Mouse (Mus musculus) kidney, embryonic 15.5 days (tissue): ENCODE measurements at regions not wholly inside any gene's neighbourhood (a gene's known extent, or its start where the extent isn't known, plus 50 kb on each side); places are given as distances from the start of the nearest gene placed in this dataset.
"Not testable (repeated sequence)": the region's sequence is repeated elsewhere in the genome, so short reads cannot be mapped to it uniquely, and the experiment has no call there.

Source experiments
- ATAC-seq: fragments of 200-750 bp; cut with Nextera tagmentation; replicated peaks from 2 replicates; pipeline ENCODE4 v1.8.0; 2017; ENCODE audit warnings: moderate TSS enrichment; ENCODE audit not compliant: low FRiP score
- H3K27ac ChIP-seq: fragments of 300-500 bp; sonication (generic); 2 replicates; pipeline ENCODE4 v1.5.1; 2015; ENCODE audit warnings: mild to moderate bottlenecking, inconsistent platforms
- H3K27me3 ChIP-seq: fragments of 300-500 bp; sonication (generic); 2 replicates; pipeline ENCODE4 v1.6.1; 2015; ENCODE audit warnings: inconsistent platforms
- H3K36me3 ChIP-seq: fragments of 300-500 bp; sonication (generic); 2 replicates; pipeline ENCODE4 v1.6.1; 2015; ENCODE audit warnings: inconsistent platforms
- H3K4me1 ChIP-seq: fragments of 300-500 bp; sonication (generic); 2 replicates; pipeline ENCODE4 v1.6.1; 2015; ENCODE audit warnings: inconsistent platforms
- H3K4me2 ChIP-seq: fragments of 300-500 bp; sonication (generic); 2 replicates; pipeline ENCODE4 v1.6.1; 2015; ENCODE audit warnings: moderate library complexity, mild to moderate bottlenecking, inconsistent platforms
- H3K4me3 ChIP-seq: fragments of 300-500 bp; sonication (generic); replicated peaks from 2 replicates; pipeline ENCODE4 v1.5.1; 2015; ENCODE audit warnings: mild to moderate bottlenecking, inconsistent platforms
- H3K9ac ChIP-seq: fragments of 300-500 bp; sonication (generic); 2 replicates; pipeline ENCODE4 v1.6.1; 2015; ENCODE audit warnings: mild to moderate bottlenecking, inconsistent platforms
- H3K9me3 ChIP-seq: fragments of 300-500 bp; sonication (generic); replicated peaks from 2 replicates; pipeline ENCODE4 v1.6.1; 2016; ENCODE audit warnings: inconsistent platforms
- WGBS: fragments of 180-500 bp; shearing (Covaris S2); methylation state at CpG from one replicate; pipeline ENCODE4 v1.1.7; 2015; ENCODE audit warnings: mixed read lengths; 5-methylcytosine and 5-hydroxymethylcytosine counted together

GRCm38 (mm10) chr1:12025791-12026190 lies 611.9 kb downstream of the A830018L16Rik start:
- H3K4me2 ChIP-seq = no peak overlapping the region
- no peaks in the 10 kb centered on the region for H3K36me3 ChIP-seq
- H3K4me1 ChIP-seq = no peaks in the 10 kb centered on the region
- H3K9me3 ChIP-seq = no peaks in the 10 kb centered on the region
- H3K27ac ChIP-seq = no peak overlapping the region
- no peak overlapping the region for H3K9ac ChIP-seq
- no peaks in the 10 kb centered on the region for H3K27me3 ChIP-seq
- H3K4me3 ChIP-seq = no peak overlapping the region
- no peak for ATAC-seq

- 74% methylated on average over 2 of the region's 2 CpGs for WGBS
- H3K9me3 ChIP-seq = no peaks in the 10 kb centered on the region
- H3K4me1 ChIP-seq = no peaks in the 10 kb centered on the region
- H3K4me3 ChIP-seq = no peak overlapping the region
- H3K27me3 ChIP-seq = no peaks in the 10 kb centered on the region
- H3K4me2 ChIP-seq = no peak overlapping the region
- ATAC-seq = no peak
- no peak overlapping the region for H3K9ac ChIP-seq
- H3K27ac ChIP-seq = no peak overlapping the region
- no peaks in the 10 kb centered on the region for H3K36me3 ChIP-seq
Observed at GRCm38 (mm10) chr1:12027442-12027841, 613.5 kb downstream of the A830018L16Rik start.

GRCm38 (mm10) chr1:12028074-12028473 lies 614.2 kb downstream of the A830018L16Rik start:
- no peaks in the 10 kb centered on the region for H3K36me3 ChIP-seq
- no peak overlapping the region for H3K4me3 ChIP-seq
- no peak overlapping the region for H3K4me2 ChIP-seq
- H3K4me1 ChIP-seq = no peaks in the 10 kb centered on the region
- 87% methylated on average over 4 of the region's 4 CpGs for WGBS
- no peak overlapping the region for H3K27ac ChIP-seq
- no peak overlapping the region for H3K9ac ChIP-seq
- no peak for ATAC-seq
- H3K9me3 ChIP-seq = no peaks in the 10 kb centered on the region
- no peaks in the 10 kb centered on the region for H3K27me3 ChIP-seq

GRCm38 (mm10) chr1:12051931-12052482 lies 638.1 kb downstream of the A830018L16Rik start:
- Histone ChIP-seq H3K4me2 (no peak overlapping the region), H3K27me3 (no peaks in the 10 kb centered on the region), H3K9me3 (no peaks in the 10 kb centered on the region), H3K4me1 (no peaks in the 10 kb centered on the region), H3K9ac (no peak overlapping the region), H3K36me3 (no peaks in the 10 kb centered on the region), H3K27ac (no peak overlapping the region), H3K4me3 (no peak overlapping the region)
- ATAC-seq = no peak
- 46% methylated on average over 8 of the region's 8 CpGs for WGBS

- H3K9ac ChIP-seq = no peak overlapping the region
- WGBS = 69% methylated on average over 3 of the region's 3 CpGs
- H3K9me3 ChIP-seq = no peaks in the 10 kb centered on the region
- no peak overlapping the region for H3K27ac ChIP-seq
- H3K4me1 ChIP-seq = no peaks in the 10 kb centered on the region
- H3K27me3 ChIP-seq = no peaks in the 10 kb centered on the region
- H3K4me2 ChIP-seq = no peak overlapping the region
- no peaks in the 10 kb centered on the region for H3K36me3 ChIP-seq
- H3K4me3 ChIP-seq = no peak overlapping the region
- no peak for ATAC-seq
Observed at GRCm38 (mm10) chr1:12055865-12056560, 642.1 kb downstream of the A830018L16Rik start.

GRCm38 (mm10) chr1:12065016-12065513 lies 651.2 kb downstream of the A830018L16Rik start:
- Histone ChIP-seq H3K4me1 (no peaks in the 10 kb centered on the region), H3K27ac (no peak overlapping the region), H3K9ac (no peak overlapping the region), H3K36me3 (no peaks in the 10 kb centered on the region), H3K27me3 (no peaks in the 10 kb centered on the region), H3K4me2 (no peak overlapping the region), H3K4me3 (no peak overlapping the region), H3K9me3 (no peaks in the 10 kb centered on the region)
- no peak for ATAC-seq
- over 99% methylated on average over 6 of the region's 6 CpGs for WGBS

- Histone ChIP-seq H3K36me3 (no peaks in the 10 kb centered on the region), H3K4me2 (no peak overlapping the region), H3K4me3 (no peak overlapping the region), H3K9me3 (no peaks in the 10 kb centered on the region), H3K27me3 (no peaks in the 10 kb centered on the region), H3K27ac (no peak overlapping the region), H3K4me1 (no peaks in the 10 kb centered on the region), H3K9ac (no peak overlapping the region)
- ATAC-seq = no peak
- 74% methylated on average over 1 of the region's 1 CpGs for WGBS
Observed at GRCm38 (mm10) chr1:12092564-12093504, 678.9 kb downstream of the A830018L16Rik start.

GRCm38 (mm10) chr1:12115041-12115828 lies 701.3 kb downstream of the A830018L16Rik start:
- no peak overlapping the region for H3K27ac ChIP-seq
- H3K9me3 ChIP-seq = no peaks in the 10 kb centered on the region
- no peak overlapping the region for H3K4me2 ChIP-seq
- no peak overlapping the region for H3K9ac ChIP-seq
- no peaks in the 10 kb centered on the region for H3K36me3 ChIP-seq
- H3K4me3 ChIP-seq = no peak overlapping the region
- H3K27me3 ChIP-seq = no peaks in the 10 kb centered on the region
- no peak for ATAC-seq
- H3K4me1 ChIP-seq = no peaks in the 10 kb centered on the region

- H3K36me3 ChIP-seq = no peaks in the 10 kb centered on the region
- no peaks in the 10 kb centered on the region for H3K4me1 ChIP-seq
- H3K9ac ChIP-seq = no peak overlapping the region
- H3K4me3 ChIP-seq = no peak overlapping the region
- no peak for ATAC-seq
- WGBS = 84% methylated on average over 4 of the region's 4 CpGs
- H3K27ac ChIP-seq = no peak overlapping the region
- no peaks in the 10 kb centered on the region for H3K9me3 ChIP-seq
- H3K4me2 ChIP-seq = no peak overlapping the region
- no peaks in the 10 kb centered on the region for H3K27me3 ChIP-seq
Observed at GRCm38 (mm10) chr1:12117083-12117482, 703.2 kb downstream of the A830018L16Rik start.

- Histone ChIP-seq H3K9me3 (no peaks in the 10 kb centered on the region), H3K4me3 (no peak overlapping the region), H3K27me3 (no peaks in the 10 kb centered on the region), H3K36me3 (no peaks in the 10 kb centered on the region), H3K27ac (no peak overlapping the region), H3K9ac (no peak overlapping the region), H3K4me1 (no peaks in the 10 kb centered on the region), H3K4me2 (no peak overlapping the region)
- 89% methylated on average over 7 of the region's 7 CpGs for WGBS
- no peak for ATAC-seq
Observed at GRCm38 (mm10) chr1:12120926-12121325, 707.0 kb downstream of the A830018L16Rik start.

GRCm38 (mm10) chr1:12126611-12127010 lies 712.7 kb downstream of the A830018L16Rik start:
- H3K4me1 ChIP-seq, H3K4me3 ChIP-seq, H3K36me3 ChIP-seq, H3K9me3 ChIP-seq, H3K27ac ChIP-seq, H3K27me3 ChIP-seq, H3K4me2 ChIP-seq, H3K9ac ChIP-seq, ATAC-seq: not testable (repeated sequence)
- WGBS = 58% methylated on average over 2 of the region's 2 CpGs
